Mouse (Mus musculus): ENCODE measurements around the gene Scn8a. TPM values are rescaled to one million over a fixed set of nuclear protein-coding genes. Genes with fewer than 3 reads are reported as not detected.
A peak's percentile ranks its signal among the peaks of the same experiment; 100 is the strongest.

Scn8a gene
- polyA plus RNA-seq, 1 experiment from 2014 or later: 9.1 TPM

GRCm38 (mm10) chr15:101078731-101079156, 209.1 kb downstream of the Scn8a start:
- peak; percentile 72 for ATAC-seq (ENCODE audit: insufficient number of reproducible peaks, insufficient read depth, low FRiP score, low TSS enrichment, low read depth)

GRCm38 (mm10) chr15:101080031-101080520, 210.4 kb downstream of the Scn8a start:
- no peaks in the 10 kb centered on the region for H3K36me3 ChIP-seq
- 81% methylated on average over 9 of the region's 9 CpGs for WGBS
- peaks cover 67% of the 10 kb centered on the region for H3K4me1 ChIP-seq (replicated peaks)
- no peak overlapping the region for H3K9ac ChIP-seq (replicated peaks)
- no peak overlapping the region for H3K27ac ChIP-seq
- H3K9me3 ChIP-seq: no peaks in the 10 kb centered on the region
- no peaks in the 10 kb centered on the region for H3K27me3 ChIP-seq
- ATAC-seq (ENCODE audit: insufficient number of reproducible peaks, insufficient read depth, low FRiP score, low TSS enrichment, low read depth): no peak
- H3K4me2 ChIP-seq: no peak overlapping the region
- H3K4me3 ChIP-seq (replicated peaks): no peak overlapping the region

More at GRCm38 (mm10) chr15:101078731-101079156, 209.1 kb downstream of the Scn8a start:
- Histone ChIP-seq H3K36me3 (peaks cover 5% of the 10 kb centered on the region; the same call in 1 of the 2 replicates), H3K9ac (replicated peaks) (peak overlapping the region; percentile 96), H3K9me3 (no peaks in the 10 kb centered on the region), H3K27ac (peak overlapping the region; percentile 92), H3K27me3 (no peaks in the 10 kb centered on the region), H3K4me3 (replicated peaks) (peak overlapping the region; percentile 98), H3K4me2 (peak overlapping the region; percentile 85), H3K4me1 (replicated peaks) (peaks cover 67% of the 10 kb centered on the region)
- under 1% methylated on average over 30 of the region's 30 CpGs for WGBS

- Histone ChIP-seq H3K4me3 (replicated peaks) (no peak overlapping the region), H3K9me3 (no peaks in the 10 kb centered on the region), H3K27me3 (no peaks in the 10 kb centered on the region), H3K36me3 (no peaks in the 10 kb centered on the region), H3K4me1 (replicated peaks) (peaks cover 57% of the 10 kb centered on the region), H3K4me2 (no peak overlapping the region), H3K9ac (replicated peaks) (no peak overlapping the region), H3K27ac (peak overlapping the region; percentile 82)
- WGBS: 72% methylated on average over 7 of the region's 7 CpGs
- ATAC-seq (ENCODE audit: insufficient number of reproducible peaks, insufficient read depth, low FRiP score, low TSS enrichment, low read depth): no peak
Observed at GRCm38 (mm10) chr15:101081035-101081548, 211.4 kb downstream of the Scn8a start.

GRCm38 (mm10) chr15:101082236-101082635, 212.6 kb downstream of the Scn8a start:
- no peaks in the 10 kb centered on the region for H3K27me3 ChIP-seq
- peak overlapping the region; percentile 3; the same call in 1 of the 2 replicates for H3K4me2 ChIP-seq
- peak overlapping the region; percentile 82 for H3K27ac ChIP-seq
- peaks cover 45% of the 10 kb centered on the region for H3K4me1 ChIP-seq (replicated peaks)
- peak; percentile 53; the same call in 1 of the 2 replicates for ATAC-seq (ENCODE audit: insufficient number of reproducible peaks, insufficient read depth, low FRiP score, low TSS enrichment, low read depth)
- H3K4me3 ChIP-seq (replicated peaks): no peak overlapping the region
- no peak overlapping the region for H3K9ac ChIP-seq (replicated peaks)
- no peaks in the 10 kb centered on the region for H3K9me3 ChIP-seq
- no peaks in the 10 kb centered on the region for H3K36me3 ChIP-seq
- WGBS: 38% methylated on average over 4 of the region's 4 CpGs

GRCm38 (mm10) chr15:101084499-101084898, 214.8 kb downstream of the Scn8a start:
- 0 out of 2 replicates have a peak overlapping the region, but pooled peaks have one; percentile 35 for H3K27ac ChIP-seq
- H3K36me3 ChIP-seq: no peaks in the 10 kb centered on the region
- no peak for ATAC-seq (ENCODE audit: insufficient number of reproducible peaks, insufficient read depth, low FRiP score, low TSS enrichment, low read depth)
- H3K4me1 ChIP-seq (replicated peaks): peaks cover 41% of the 10 kb centered on the region
- no peaks in the 10 kb centered on the region for H3K27me3 ChIP-seq
- no peak overlapping the region for H3K4me3 ChIP-seq (replicated peaks)
- no peak overlapping the region for H3K9ac ChIP-seq (replicated peaks)
- 71% methylated on average over 10 of the region's 10 CpGs for WGBS
- no peaks in the 10 kb centered on the region for H3K9me3 ChIP-seq
- H3K4me2 ChIP-seq: no peak overlapping the region

- WGBS: 74% methylated on average over 9 of the region's 9 CpGs
- Histone ChIP-seq H3K4me3 (replicated peaks) (no peak overlapping the region), H3K27me3 (no peaks in the 10 kb centered on the region), H3K4me1 (replicated peaks) (peaks cover 27% of the 10 kb centered on the region), H3K9ac (replicated peaks) (no peak overlapping the region), H3K9me3 (no peaks in the 10 kb centered on the region), H3K4me2 (no peak overlapping the region), H3K36me3 (no peaks in the 10 kb centered on the region), H3K27ac (peak overlapping the region; percentile 14; the same call in 1 of the 2 replicates)
- ATAC-seq (ENCODE audit: insufficient number of reproducible peaks, insufficient read depth, low FRiP score, low TSS enrichment, low read depth): no peak
Observed at GRCm38 (mm10) chr15:101086451-101086850, 216.8 kb downstream of the Scn8a start.

- Histone ChIP-seq H3K4me2 (no peak overlapping the region), H3K9me3 (no peaks in the 10 kb centered on the region), H3K36me3 (no peaks in the 10 kb centered on the region), H3K27ac (peak overlapping the region; percentile 14; the same call in 1 of the 2 replicates), H3K4me1 (replicated peaks) (peaks cover 22% of the 10 kb centered on the region), H3K27me3 (no peaks in the 10 kb centered on the region), H3K9ac (replicated peaks) (no peak overlapping the region), H3K4me3 (replicated peaks) (no peak overlapping the region)
- ATAC-seq (ENCODE audit: insufficient number of reproducible peaks, insufficient read depth, low FRiP score, low TSS enrichment, low read depth): no peak
- 63% methylated on average over 3 of the region's 3 CpGs for WGBS
Observed at GRCm38 (mm10) chr15:101086956-101087355, 217.3 kb downstream of the Scn8a start.

- WGBS: 83% methylated on average over 4 of the region's 4 CpGs
- no peaks in the 10 kb centered on the region for H3K36me3 ChIP-seq
- H3K4me3 ChIP-seq (replicated peaks): no peak overlapping the region
- ATAC-seq (ENCODE audit: insufficient number of reproducible peaks, insufficient read depth, low FRiP score, low TSS enrichment, low read depth): no peak
- H3K9me3 ChIP-seq: no peaks in the 10 kb centered on the region
- H3K9ac ChIP-seq (replicated peaks): no peak overlapping the region
- no peaks in the 10 kb centered on the region for H3K27me3 ChIP-seq
- H3K4me2 ChIP-seq: no peak overlapping the region
- H3K27ac ChIP-seq: no peak overlapping the region
- H3K4me1 ChIP-seq (replicated peaks): peaks cover 25% of the 10 kb centered on the region
Observed at GRCm38 (mm10) chr15:101088291-101088690, 218.6 kb downstream of the Scn8a start.

GRCm38 (mm10) chr15:101091551-101091950, 221.9 kb downstream of the Scn8a start:
- 88% methylated on average over 8 of the region's 8 CpGs for WGBS
- Histone ChIP-seq H3K4me2 (no peak overlapping the region), H3K4me3 (replicated peaks) (no peak overlapping the region), H3K4me1 (replicated peaks) (peaks cover 39% of the 10 kb centered on the region), H3K9me3 (no peaks in the 10 kb centered on the region), H3K27ac (peak overlapping the region; percentile 88; the same call in 1 of the 2 replicates), H3K36me3 (no peaks in the 10 kb centered on the region), H3K9ac (replicated peaks) (no peak overlapping the region), H3K27me3 (no peaks in the 10 kb centered on the region)
- no peak for ATAC-seq (ENCODE audit: insufficient number of reproducible peaks, insufficient read depth, low FRiP score, low TSS enrichment, low read depth)

- Histone ChIP-seq H3K9me3 (no peaks in the 10 kb centered on the region), H3K27ac (peak overlapping the region; percentile 88), H3K36me3 (no peaks in the 10 kb centered on the region), H3K9ac (replicated peaks) (peak overlapping the region; percentile 34; the same call in 1 of the 2 replicates), H3K4me3 (replicated peaks) (0 out of 2 replicates have a peak overlapping the region, but pooled peaks have one; percentile 4), H3K4me1 (replicated peaks) (peaks cover 46% of the 10 kb centered on the region), H3K27me3 (no peaks in the 10 kb centered on the region), H3K4me2 (peak overlapping the region; percentile 41)
- WGBS: 23% methylated on average over 14 of the region's 14 CpGs
- peak; percentile 23 for ATAC-seq (ENCODE audit: insufficient number of reproducible peaks, insufficient read depth, low FRiP score, low TSS enrichment, low read depth)
Observed at GRCm38 (mm10) chr15:101092121-101092828, 222.6 kb downstream of the Scn8a start.

Measured in limb, embryonic 12.5 days (tissue).